Mouse (Mus musculus) heart, postnatal 0 days (tissue): ENCODE data around the gene Tmem208. TPM values are rescaled to one million over a fixed set of nuclear protein-coding genes. Genes with fewer than 3 reads are reported as not detected.

Experiments
- ATAC-seq: fragments of 200-750 bp; cut with Nextera tagmentation; 2 replicates; pipeline ENCODE4 v1.8.0; 2017; ENCODE audit warnings: low read depth, moderate number of reproducible peaks, moderate library complexity; ENCODE audit not compliant: insufficient read depth
- DNase-seq: peaks from one replicate; pipeline ENCODE4 v3.0.0-alpha.2; 2016; ENCODE audit warnings: low spot score
- H3K27ac ChIP-seq: fragments of 300-500 bp; sonication (generic); 2 replicates; pipeline ENCODE4 v1.5.1; 2014; ENCODE audit warnings: low read depth, mild to moderate bottlenecking
- H3K27me3 ChIP-seq: fragments of 300-500 bp; sonication (generic); 2 replicates; pipeline ENCODE4 v1.6.1; 2014; ENCODE audit warnings: low read length, mixed read lengths; ENCODE audit not compliant: control insufficient read depth, insufficient read depth
- H3K36me3 ChIP-seq: fragments of 300-500 bp; sonication (generic); replicated peaks from 2 replicates; pipeline ENCODE4 v1.6.1; 2014; ENCODE audit warnings: low read length, mixed read lengths; ENCODE audit not compliant: control insufficient read depth, insufficient read depth
- H3K4me1 ChIP-seq: fragments of 300-500 bp; sonication (generic); 2 replicates; pipeline ENCODE4 v1.6.1; 2014; ENCODE audit warnings: antibody characterized with exemption; ENCODE audit not compliant: control insufficient read depth, insufficient read depth
- H3K4me2 ChIP-seq: fragments of 300-500 bp; sonication (generic); 2 replicates; pipeline ENCODE4 v1.6.1; 2014; ENCODE audit warnings: low read depth, mild to moderate bottlenecking, low read length, moderate library complexity
- H3K4me3 ChIP-seq: fragments of 300-500 bp; sonication (generic); 2 replicates; pipeline ENCODE4 v1.5.1; 2014; ENCODE audit warnings: low read depth, low read length
- H3K9ac ChIP-seq: fragments of 300-500 bp; sonication (generic); replicated peaks from 2 replicates; pipeline ENCODE4 v1.6.1; 2014; ENCODE audit warnings: low read depth, low read length, mixed read lengths
- H3K9me3 ChIP-seq: fragments of 300-500 bp; sonication (generic); replicated peaks from 2 replicates; pipeline ENCODE4 v1.6.1; 2016; ENCODE audit warnings: low read length; ENCODE audit not compliant: control insufficient read depth
- CTCF ChIP-seq: IDR thresholded peaks from 2 replicates; pipeline ENCODE4 v1.5.1; 2016; ENCODE audit warnings: antibody characterized with exemption, control low read depth, low read depth
- EP300 ChIP-seq: IDR thresholded peaks from 2 replicates; pipeline ENCODE4 v1.6.1; 2016; ENCODE audit warnings: antibody characterized with exemption, low read depth
- WGBS: fragments of 180-500 bp; shearing (Covaris S2); extraction: QIAGEN DNeasy Blood & Tissue Kit; methylation state at CpG from one replicate; pipeline ENCODE4 v1.1.7; 2014; 5-methylcytosine and 5-hydroxymethylcytosine counted together
- polyA plus RNA-seq: library from polyadenylated mRNA; unstranded; fragments of >200 nt; fragmentation: Nextera tagmentation; extraction: Ambion mirVana; gene quantifications from 2 replicates; pipeline ENCODE4 v1.2.1, GENCODE M21; 2015
- total RNA-seq: library from RNA; depleted of rRNA; stranded (reverse); fragments of >200 nt; gene quantifications from 2 replicates; pipeline ENCODE4 v1.2.3, GENCODE M21; 2014; ENCODE audit warnings: low replicate concordance; rRNA removed

The Tmem208 gene
- total RNA-seq (69.3 and 81.0 TPM in 2 replicates), polyA plus RNA-seq (66.2 and 68.9 TPM in 2 replicates)

DNA sequence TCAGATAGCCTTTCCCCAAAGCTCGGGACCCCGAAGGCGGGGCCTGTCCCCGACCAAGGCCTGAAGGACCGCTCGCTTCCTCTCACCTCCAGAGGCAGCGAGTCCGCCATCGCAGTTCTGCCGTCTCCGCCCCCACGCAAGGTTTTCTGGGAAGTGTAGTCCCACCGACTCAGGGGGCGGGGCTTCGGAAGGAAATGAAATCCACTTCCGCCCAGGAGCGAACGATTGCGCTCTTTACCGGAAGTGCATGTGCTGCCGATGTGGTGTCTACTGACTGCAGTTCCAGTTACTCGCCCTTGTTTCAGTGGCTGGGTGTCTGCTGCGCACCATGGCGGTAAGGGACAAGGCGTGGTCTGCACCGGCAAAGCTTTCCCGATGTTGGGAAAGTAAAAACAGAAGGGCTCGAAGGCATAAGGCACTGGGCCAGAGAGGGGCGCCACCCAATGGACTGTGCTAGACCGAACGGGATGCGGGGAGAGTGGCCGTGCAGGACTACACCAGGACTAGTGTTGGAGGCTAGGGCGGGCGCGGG is at the start of gene Tmem208, which contains the start of gene Lrrc29:
Gene Tmem208 (plus strand): TSS at position 214 of the 532 bp plus-strand sequence.
Gene Lrrc29 (minus strand): TSS at position 138 of the 532 bp plus-strand sequence.
- DNase-seq (peak; percentile 97), ATAC-seq (peak; percentile 92)
- Histone ChIP-seq H3K4me3 (peak within 1 kb of the TSS; percentile 88), H3K36me3 (peaks cover 46% of the 10 kb centered on the region), H3K4me1 (peaks cover 20% of the 10 kb centered on the region), H3K4me2 (peak within 1 kb of the TSS; percentile 82), H3K9me3 (no peaks in the 10 kb centered on the region), H3K27ac (peak within 1 kb of the TSS; percentile 80), H3K27me3 (no peaks in the 10 kb centered on the region), H3K9ac (peak within 1 kb of the TSS; percentile 76)
- under 1% methylated on average over 36 of the region's 36 CpGs for WGBS
- TF ChIP-seq EP300 (no peak), CTCF (peak; percentile 56)

- DNase-seq (peak; percentile 82), ATAC-seq (peak; percentile 85)
- no peak overlapping the region for H3K9ac ChIP-seq
These were observed 47.2 kb upstream of the Tmem208 start for GRCm38 (mm10) chr8:105278911-105279334.

DNA sequence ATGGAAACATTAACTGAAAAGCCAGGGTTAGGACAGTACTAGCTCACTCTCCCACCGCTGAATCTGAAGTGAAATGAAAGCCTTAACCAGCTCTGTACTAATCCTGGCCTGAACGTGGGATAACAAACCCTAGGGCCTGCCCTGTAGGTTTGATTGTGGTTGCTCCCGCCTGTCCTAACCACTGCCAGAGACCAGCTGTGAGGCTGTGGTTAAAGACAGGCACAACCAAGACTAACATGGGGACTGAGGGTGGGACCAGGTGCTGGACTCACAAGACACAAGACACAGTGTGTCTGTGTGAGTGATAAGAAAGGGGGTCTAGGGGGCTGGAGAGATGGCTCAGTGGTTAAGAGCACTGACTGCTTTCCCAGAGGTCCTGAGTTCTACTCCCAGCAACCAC is 45.6 kb upstream of the Tmem208 start:
- Histone ChIP-seq H3K9me3 (no peaks in the 10 kb centered on the region), H3K36me3 (no peaks in the 10 kb centered on the region), H3K9ac (no peak overlapping the region), H3K4me1 (peaks cover 20% of the 10 kb centered on the region), H3K27ac (no peak overlapping the region), H3K4me2 (no peak overlapping the region), H3K27me3 (peaks cover 27% of the 10 kb centered on the region; the same call in 1 of the 2 replicates), H3K4me3 (no peak overlapping the region)
- no peak for DNase-seq
- 72% methylated on average over 3 of the region's 3 CpGs for WGBS
- no peak for TF ChIP-seq CTCF
- TF ChIP-seq EP300 = no peak
- ATAC-seq = no peak

More at GRCm38 (mm10) chr8:105278911-105279334, 47.2 kb upstream of the Tmem208 start:
- Histone ChIP-seq H3K4me1 (peaks cover 21% of the 10 kb centered on the region), H3K27ac (no peak overlapping the region), H3K27me3 (peaks cover 43% of the 10 kb centered on the region; the same call in 1 of the 2 replicates), H3K36me3 (no peaks in the 10 kb centered on the region), H3K9me3 (no peaks in the 10 kb centered on the region), H3K4me2 (peak overlapping the region; percentile 55), H3K4me3 (peak overlapping the region; percentile 35)
- TF ChIP-seq CTCF (peak; percentile 45), EP300 (no peak)
- 1% methylated on average over 28 of the region's 28 CpGs for WGBS

DNA sequence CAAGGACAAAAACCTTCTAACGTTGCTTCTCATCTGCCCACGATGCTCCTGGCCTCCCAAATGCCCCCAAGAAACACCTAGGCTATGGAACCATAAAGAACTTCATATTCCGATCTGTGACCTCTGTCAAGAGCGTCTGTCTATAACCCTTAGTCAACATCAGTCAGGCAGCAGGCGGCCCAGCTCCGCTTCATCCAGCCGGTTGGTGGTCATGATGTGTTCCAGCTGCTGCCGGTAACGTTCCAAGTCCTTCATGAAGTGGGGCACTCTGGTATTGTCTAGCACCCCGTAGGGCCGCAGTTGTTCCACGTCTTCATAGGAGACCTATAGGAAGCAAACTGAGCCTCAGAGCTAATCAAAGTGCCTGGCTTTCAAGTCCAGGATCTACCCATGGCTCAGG is 44.3 kb upstream of the Tmem208 start:
- no peak for TF ChIP-seq CTCF
- no peak for TF ChIP-seq EP300
- ATAC-seq (no peak), DNase-seq (no peak)
- Histone ChIP-seq H3K36me3 (no peaks in the 10 kb centered on the region), H3K9me3 (no peaks in the 10 kb centered on the region), H3K4me1 (peaks cover 7% of the 10 kb centered on the region), H3K9ac (no peak overlapping the region), H3K4me3 (no peak overlapping the region), H3K27me3 (peaks cover 26% of the 10 kb centered on the region; the same call in 1 of the 2 replicates), H3K4me2 (no peak overlapping the region), H3K27ac (no peak overlapping the region)
- WGBS = 84% methylated on average over 12 of the region's 12 CpGs

GRCm38 (mm10) chr8:105282239-105282638 is 43.9 kb upstream of the Tmem208 start:
- Histone ChIP-seq H3K27ac (no peak overlapping the region), H3K9me3 (no peaks in the 10 kb centered on the region), H3K4me3 (no peak overlapping the region), H3K36me3 (no peaks in the 10 kb centered on the region), H3K4me1 (peaks cover 6% of the 10 kb centered on the region), H3K27me3 (peaks cover 25% of the 10 kb centered on the region; the same call in 1 of the 2 replicates), H3K4me2 (no peak overlapping the region), H3K9ac (no peak overlapping the region)
- no peak for ATAC-seq
- no peak for DNase-seq
- WGBS = 63% methylated on average over 4 of the region's 4 CpGs
- TF ChIP-seq EP300 (no peak), CTCF (no peak)

- DNase-seq = no peak
- Histone ChIP-seq H3K4me1 (peaks cover 6% of the 10 kb centered on the region), H3K9ac (no peak overlapping the region), H3K36me3 (no peaks in the 10 kb centered on the region), H3K27me3 (peaks cover 16% of the 10 kb centered on the region; the same call in 1 of the 2 replicates), H3K27ac (no peak overlapping the region), H3K9me3 (no peaks in the 10 kb centered on the region), H3K4me3 (no peak overlapping the region), H3K4me2 (0 out of 2 replicates have a peak overlapping the region, but pooled peaks have one; percentile 17)
- TF ChIP-seq CTCF (peak; percentile 76), EP300 (no peak)
- 25% methylated on average over 23 of the region's 23 CpGs for WGBS
- peak; percentile 59; the same call in 1 of the 2 replicates for ATAC-seq
These were observed 43.1 kb upstream of the Tmem208 start for GRCm38 (mm10) chr8:105283074-105283473.
